Mouse (Mus musculus): ENCODE data around the gene Etv6. TPM values are rescaled to one million over a fixed set of nuclear protein-coding genes. Genes with fewer than 3 reads are reported as not detected.

The Etv6 gene
- polyA plus RNA-seq, 1 experiment from 2014 or later = 13.5 TPM

DNA sequence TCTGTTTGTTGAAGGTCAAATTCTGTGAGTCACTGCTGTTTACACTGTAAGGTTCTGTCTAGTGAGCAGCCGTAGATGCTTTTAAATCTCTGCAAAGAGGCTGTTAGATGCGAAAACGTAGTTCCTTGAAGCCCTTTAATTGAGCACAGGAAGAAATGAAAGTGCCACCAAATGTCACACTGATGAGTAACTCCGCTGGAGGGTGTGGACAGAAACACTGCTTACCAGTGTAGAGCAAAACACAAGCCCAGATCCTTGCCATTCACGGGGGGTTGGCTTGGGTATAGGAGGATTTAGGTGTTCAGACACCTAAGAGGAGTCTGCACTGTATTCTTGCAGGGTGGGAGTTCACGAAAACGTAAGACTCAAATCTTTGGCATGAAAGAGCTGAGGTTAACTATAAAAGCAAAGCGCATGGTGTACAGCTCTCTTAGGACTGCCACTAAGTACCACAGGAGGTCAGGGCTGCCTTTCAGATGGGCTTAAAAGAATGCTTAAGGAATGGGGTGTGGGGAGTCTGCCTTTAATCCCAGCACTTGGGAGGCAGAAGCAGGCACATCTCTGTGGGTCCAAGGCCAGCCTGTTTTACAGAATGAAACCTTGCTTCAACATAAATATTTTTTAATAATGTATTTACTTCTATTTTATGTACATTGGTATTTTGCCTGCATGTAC, 216.7 kb downstream of the Etv6 start:
- WGBS = 95% methylated on average over 8 of the region's 8 CpGs
- Histone ChIP-seq H3K36me3 (peaks cover 27% of the 10 kb centered on the region), H3K4me1 (no peaks in the 10 kb centered on the region), H3K27ac (replicated peaks) (no peak overlapping the region), H3K4me3 (no peak overlapping the region), H3K4me2 (replicated peaks) (no peak overlapping the region), H3K27me3 (no peaks in the 10 kb centered on the region), H3K9ac (replicated peaks) (no peak overlapping the region), H3K9me3 (no peaks in the 10 kb centered on the region)
- no peak for ATAC-seq (ENCODE audit: low FRiP score, low read depth)

- Histone ChIP-seq H3K27me3 (no peaks in the 10 kb centered on the region), H3K4me1 (no peaks in the 10 kb centered on the region), H3K36me3 (peaks cover 16% of the 10 kb centered on the region; the same call in 1 of the 2 replicates), H3K4me3 (no peak overlapping the region), H3K27ac (replicated peaks) (no peak overlapping the region), H3K9ac (replicated peaks) (no peak overlapping the region), H3K4me2 (replicated peaks) (no peak overlapping the region), H3K9me3 (no peaks in the 10 kb centered on the region)
- 92% methylated on average over 3 of the region's 3 CpGs for WGBS
- no peak for ATAC-seq (ENCODE audit: low FRiP score, low read depth)
Measured at GRCm38 (mm10) chr6:134256369-134256768, 220.9 kb downstream of the Etv6 start.

DNA sequence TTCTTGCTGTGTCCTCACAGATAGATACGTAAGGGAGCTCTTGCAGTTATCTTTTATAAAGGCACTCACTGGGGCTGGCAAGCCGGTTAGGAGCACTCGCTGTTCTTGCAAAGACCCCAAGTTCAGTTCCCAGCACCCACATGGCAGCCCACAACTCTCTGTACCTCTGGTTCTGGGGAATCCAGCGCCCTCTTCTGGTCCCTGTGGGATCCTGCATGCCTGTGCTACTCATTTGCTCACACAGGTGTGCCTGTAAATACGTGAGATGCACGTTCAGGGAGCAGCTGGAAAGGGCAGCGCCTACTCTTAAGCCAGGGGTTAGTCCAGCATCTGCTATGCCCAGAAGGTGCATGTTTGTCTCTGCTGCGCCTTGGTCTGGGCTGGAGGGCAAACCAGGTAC, 224.4 kb downstream of the Etv6 start:
- 91% methylated on average over 8 of the region's 8 CpGs for WGBS
- Histone ChIP-seq H3K9ac (replicated peaks) (no peak overlapping the region), H3K27me3 (no peaks in the 10 kb centered on the region)

DNA sequence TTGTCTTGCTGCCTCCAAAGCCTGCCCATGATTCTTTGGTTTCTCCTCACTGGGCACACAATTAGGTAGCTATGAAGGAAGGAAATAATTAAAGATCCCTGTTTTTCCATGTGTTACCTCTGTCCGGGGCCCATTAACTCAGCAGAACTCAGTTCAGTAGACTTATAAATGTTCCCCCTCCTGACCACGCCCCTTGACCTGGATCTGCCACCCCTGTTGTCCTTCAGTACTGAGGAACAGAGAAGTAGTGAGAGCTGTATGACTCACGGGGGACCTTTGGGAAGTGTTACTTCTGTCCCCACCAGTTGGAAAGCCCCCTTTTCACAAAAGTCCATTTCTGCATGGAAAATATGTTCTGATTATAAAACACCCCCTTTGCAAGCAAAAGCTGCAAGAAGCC, 226.4 kb downstream of the Etv6 start:
- H3K27me3 ChIP-seq = no peaks in the 10 kb centered on the region
- H3K36me3 ChIP-seq = peaks cover 52% of the 10 kb centered on the region
- no peak for ATAC-seq (ENCODE audit: low FRiP score, low read depth)
- no peaks in the 10 kb centered on the region for H3K4me1 ChIP-seq
- no peaks in the 10 kb centered on the region for H3K9me3 ChIP-seq
- H3K9ac ChIP-seq (replicated peaks) = no peak overlapping the region
- no peak overlapping the region for H3K4me3 ChIP-seq
- no peak overlapping the region for H3K4me2 ChIP-seq (replicated peaks)
- H3K27ac ChIP-seq (replicated peaks) = no peak overlapping the region
- WGBS = 92% methylated on average over 3 of the region's 3 CpGs

More for the DNA sequence above, 224.4 kb downstream of the Etv6 start:
- Histone ChIP-seq H3K4me3 (no peak overlapping the region), H3K36me3 (peaks cover 32% of the 10 kb centered on the region), H3K4me2 (replicated peaks) (no peak overlapping the region), H3K27ac (replicated peaks) (no peak overlapping the region), H3K9me3 (no peaks in the 10 kb centered on the region), H3K4me1 (no peaks in the 10 kb centered on the region)
- no peak for ATAC-seq (ENCODE audit: low FRiP score, low read depth)

- Histone ChIP-seq H3K4me1 (no peaks in the 10 kb centered on the region), H3K36me3 (peaks cover 57% of the 10 kb centered on the region), H3K4me3 (no peak overlapping the region), H3K27ac (replicated peaks) (no peak overlapping the region), H3K9me3 (no peaks in the 10 kb centered on the region), H3K27me3 (no peaks in the 10 kb centered on the region), H3K9ac (replicated peaks) (no peak overlapping the region), H3K4me2 (replicated peaks) (no peak overlapping the region)
- ATAC-seq (ENCODE audit: low FRiP score, low read depth) = no peak
- WGBS = 96% methylated on average over 4 of the region's 4 CpGs
Measured at GRCm38 (mm10) chr6:134262383-134262782, 226.9 kb downstream of the Etv6 start.

DNA sequence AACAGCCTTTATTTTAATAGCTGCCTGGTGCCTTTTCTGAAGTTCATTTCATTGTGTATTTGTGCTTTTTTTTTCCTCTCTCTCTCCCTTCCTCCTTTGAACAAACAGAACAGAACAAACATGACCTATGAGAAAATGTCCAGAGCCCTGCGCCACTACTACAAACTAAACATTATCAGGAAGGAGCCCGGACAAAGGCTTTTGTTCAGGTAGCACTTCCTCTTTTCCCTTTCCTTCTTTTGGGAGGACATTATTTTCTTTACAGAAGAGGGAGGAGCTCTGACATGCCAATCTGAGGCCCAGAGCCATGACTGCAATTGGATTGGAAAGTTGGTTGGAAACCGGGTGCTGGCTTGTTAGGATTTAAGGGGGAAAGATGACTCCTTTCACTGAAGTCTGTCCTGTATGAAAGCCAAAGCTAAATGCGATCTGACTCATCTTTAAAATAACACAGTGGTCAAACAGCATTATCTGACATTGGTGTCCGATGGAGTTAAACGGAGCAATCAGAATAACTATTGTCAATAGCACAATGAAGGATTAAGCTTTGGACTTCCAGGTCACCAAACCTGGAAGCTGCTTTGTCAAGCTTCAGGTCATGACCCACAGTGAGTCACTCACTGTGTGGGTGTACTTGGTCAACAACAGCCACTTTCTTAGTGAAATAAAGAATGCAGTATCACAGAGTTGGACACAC, 227.6 kb downstream of the Etv6 start:
- Histone ChIP-seq H3K9me3 (no peaks in the 10 kb centered on the region), H3K27ac (replicated peaks) (no peak overlapping the region), H3K4me2 (replicated peaks) (no peak overlapping the region), H3K36me3 (peaks cover 59% of the 10 kb centered on the region), H3K27me3 (no peaks in the 10 kb centered on the region), H3K9ac (replicated peaks) (no peak overlapping the region), H3K4me1 (no peaks in the 10 kb centered on the region), H3K4me3 (no peak overlapping the region)
- 51% methylated on average over 6 of the region's 6 CpGs for WGBS
- no peak for ATAC-seq (ENCODE audit: low FRiP score, low read depth)

- H3K27me3 ChIP-seq = no peaks in the 10 kb centered on the region
- ATAC-seq (ENCODE audit: low FRiP score, low read depth) = no peak
- no peak overlapping the region for H3K9ac ChIP-seq (replicated peaks)
- H3K27ac ChIP-seq (replicated peaks) = no peak overlapping the region
- 89% methylated on average over 2 of the region's 2 CpGs for WGBS
- no peak overlapping the region for H3K4me2 ChIP-seq (replicated peaks)
- no peaks in the 10 kb centered on the region for H3K4me1 ChIP-seq
- H3K9me3 ChIP-seq = no peaks in the 10 kb centered on the region
- peaks cover 6% of the 10 kb centered on the region; the same call in 1 of the 2 replicates for H3K36me3 ChIP-seq
- H3K4me3 ChIP-seq = no peak overlapping the region
Measured at GRCm38 (mm10) chr6:134273884-134274283, 238.4 kb downstream of the Etv6 start.

GRCm38 (mm10) chr6:134276954-134277353, 241.5 kb downstream of the Etv6 start:
- Histone ChIP-seq H3K4me1 (no peaks in the 10 kb centered on the region), H3K27ac (replicated peaks) (no peak overlapping the region), H3K36me3 (no peaks in the 10 kb centered on the region), H3K9me3 (no peaks in the 10 kb centered on the region), H3K9ac (replicated peaks) (no peak overlapping the region), H3K27me3 (no peaks in the 10 kb centered on the region), H3K4me3 (no peak overlapping the region), H3K4me2 (replicated peaks) (no peak overlapping the region)
- WGBS = 85% methylated on average over 2 of the region's 2 CpGs
- ATAC-seq (ENCODE audit: low FRiP score, low read depth) = no peak

DNA sequence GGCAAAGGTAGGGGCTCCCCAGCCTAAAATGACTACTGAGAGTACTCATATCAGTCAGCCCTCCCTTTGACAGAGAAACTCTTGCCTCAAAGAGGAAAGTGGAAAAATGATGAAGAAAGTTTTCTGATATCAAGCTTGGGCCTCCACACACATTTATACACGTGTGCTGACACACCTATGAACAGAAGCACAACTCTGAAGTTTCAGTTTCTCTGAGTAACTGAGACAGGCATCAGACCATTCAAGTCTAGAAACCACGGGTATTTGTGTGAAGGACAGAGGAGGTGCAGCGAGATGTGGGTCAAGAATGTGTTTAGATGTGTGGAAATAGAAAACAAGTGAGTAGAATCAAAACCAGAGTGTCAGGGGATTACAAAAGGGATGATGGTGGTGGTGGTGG, 246.6 kb downstream of the Etv6 start:
- Histone ChIP-seq H3K9me3 (no peaks in the 10 kb centered on the region), H3K27me3 (no peaks in the 10 kb centered on the region), H3K4me1 (no peaks in the 10 kb centered on the region), H3K27ac (replicated peaks) (no peak overlapping the region), H3K36me3 (no peaks in the 10 kb centered on the region), H3K9ac (replicated peaks) (no peak overlapping the region), H3K4me2 (replicated peaks) (no peak overlapping the region), H3K4me3 (no peak overlapping the region)
- ATAC-seq (ENCODE audit: low FRiP score, low read depth) = no peak
- WGBS = 82% methylated on average over 3 of the region's 3 CpGs

DNA sequence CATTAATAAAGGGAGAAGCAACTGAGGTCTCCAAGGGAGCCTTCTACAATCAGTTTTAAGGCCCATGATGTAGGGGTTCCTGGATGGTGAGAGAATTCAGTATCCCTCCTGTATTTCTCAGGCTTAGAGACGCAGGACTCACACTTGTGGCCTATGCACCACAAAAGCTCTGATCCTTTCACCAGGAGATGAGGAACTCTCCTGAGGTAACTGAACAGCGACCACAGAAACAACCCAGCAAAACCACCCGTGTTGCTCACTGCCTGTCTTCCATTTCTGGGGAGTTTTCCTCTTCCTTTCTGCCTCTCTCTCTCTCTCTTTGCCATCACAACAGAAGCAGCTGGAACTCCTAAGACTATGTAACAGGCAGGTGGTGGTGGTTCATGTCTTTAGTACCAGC, 256.3 kb downstream of the Etv6 start:
- ATAC-seq (ENCODE audit: low FRiP score, low read depth) = no peak
- no peak overlapping the region for H3K4me2 ChIP-seq (replicated peaks)
- no peak overlapping the region for H3K9ac ChIP-seq (replicated peaks)
- WGBS = 83% methylated on average over 3 of the region's 3 CpGs
- no peaks in the 10 kb centered on the region for H3K9me3 ChIP-seq
- no peaks in the 10 kb centered on the region for H3K27me3 ChIP-seq
- no peaks in the 10 kb centered on the region for H3K36me3 ChIP-seq
- no peak overlapping the region for H3K4me3 ChIP-seq
- no peaks in the 10 kb centered on the region for H3K4me1 ChIP-seq
- H3K27ac ChIP-seq (replicated peaks) = no peak overlapping the region

GRCm38 (mm10) chr6:134292404-134292803, 256.9 kb downstream of the Etv6 start:
- no peak overlapping the region for H3K4me3 ChIP-seq
- ATAC-seq (ENCODE audit: low FRiP score, low read depth) = no peak
- H3K9ac ChIP-seq (replicated peaks) = no peak overlapping the region
- H3K4me1 ChIP-seq = no peaks in the 10 kb centered on the region
- no peak overlapping the region for H3K27ac ChIP-seq (replicated peaks)
- no peaks in the 10 kb centered on the region for H3K36me3 ChIP-seq
- H3K27me3 ChIP-seq = no peaks in the 10 kb centered on the region
- H3K4me2 ChIP-seq (replicated peaks) = no peak overlapping the region
- 83% methylated on average over 5 of the region's 5 CpGs for WGBS
- no peaks in the 10 kb centered on the region for H3K9me3 ChIP-seq

GRCm38 (mm10) chr6:134293615-134294508, 258.4 kb downstream of the Etv6 start:
- ATAC-seq (ENCODE audit: low FRiP score, low read depth) = 0 out of 2 replicates have a peak, but pooled peaks have one; percentile 30
- H3K4me1 ChIP-seq = no peaks in the 10 kb centered on the region
- H3K36me3 ChIP-seq = no peaks in the 10 kb centered on the region
- H3K27me3 ChIP-seq = no peaks in the 10 kb centered on the region
- no peak overlapping the region for H3K4me2 ChIP-seq (replicated peaks)
- H3K27ac ChIP-seq (replicated peaks) = no peak overlapping the region
- no peaks in the 10 kb centered on the region for H3K9me3 ChIP-seq
- WGBS = 51% methylated on average over 9 of the region's 9 CpGs
- no peak overlapping the region for H3K4me3 ChIP-seq
- no peak overlapping the region for H3K9ac ChIP-seq (replicated peaks)
